Mouse (Mus musculus): ENCODE measurements around the gene Atp4a.
"Not testable (repeated sequence)": the region's sequence is repeated elsewhere in the genome, so short reads cannot be mapped to it uniquely, and the experiment has no call there.

Atp4a gene

GRCm38 (mm10) chr7:30730064-30730722 lies 18.2 kb downstream of the Atp4a start:
- not testable (repeated sequence) for DNase-seq

GRCm38 (mm10) chr7:30736211-30736610 lies 24.2 kb downstream of the Atp4a start:
- no peak for DNase-seq

- DNase-seq: not testable (repeated sequence)
Observed at GRCm38 (mm10) chr7:30742570-30742969, 30.6 kb downstream of the Atp4a start.

GRCm38 (mm10) chr7:30743617-30744016 lies 31.6 kb downstream of the Atp4a start, which contains the start of gene Gapdhs:
TSS of gene Gapdhs (minus strand) at chr7:30743681.
- not testable (repeated sequence) for DNase-seq

GRCm38 (mm10) chr7:30744022-30744598 lies 32.1 kb downstream of the Atp4a start:
- DNase-seq: peak; percentile 77 to 80

- no peak for DNase-seq
Observed at GRCm38 (mm10) chr7:30747525-30748204, 35.7 kb downstream of the Atp4a start.

GRCm38 (mm10) chr7:30749824-30750606 lies 38.0 kb downstream of the Atp4a start:
- peak in 1 of 2 experiments; percentile 43 for DNase-seq

GRCm38 (mm10) chr7:30751086-30751669 lies 39.2 kb downstream of the Atp4a start, which contains the start of gene Sbsn:
TSS of gene Sbsn (plus strand) at chr7:30751471.
- no peak for DNase-seq

- DNase-seq: no peak
Observed at GRCm38 (mm10) chr7:30757001-30757400, 45.0 kb downstream of the Atp4a start.

- peak in 1 of 2 experiments; percentile 52 for DNase-seq
Observed at GRCm38 (mm10) chr7:30758853-30759252, 46.8 kb downstream of the Atp4a start.

GRCm38 (mm10) chr7:30761769-30762352 lies 49.9 kb downstream of the Atp4a start:
- DNase-seq: no peak

- DNase-seq: no peak
Observed at GRCm38 (mm10) chr7:30763456-30763855, 51.4 kb downstream of the Atp4a start, which contains the start of gene Dmkn. TSS of gene Dmkn (plus strand) at chr7:30763756.

- DNase-seq: no peak
Observed at GRCm38 (mm10) chr7:30765173-30765572, 53.2 kb downstream of the Atp4a start.

- no peak for DNase-seq
Observed at GRCm38 (mm10) chr7:30766408-30766807, 54.4 kb downstream of the Atp4a start.

GRCm38 (mm10) chr7:30769236-30769635 lies 57.2 kb downstream of the Atp4a start:
- DNase-seq: no peak

All from lung, postnatal 4 days (tissue).